Mouse (Mus musculus): ENCODE data around the gene 1700003H04Rik.

GRCm38 (mm10) chr3:124555092-124555491 lies 25.8 kb downstream of the 1700003H04Rik start:
- TF ChIP-seq POLR2A (IDR thresholded peaks at IDR 0.05; ENCODE audit: insufficient read length, low read depth) (no peak), USF1 (IDR thresholded peaks at IDR 0.05; ENCODE audit: low read depth) (no peak), REST (IDR thresholded peaks at IDR 0.05; ENCODE audit: insufficient read depth, insufficient read length) (no peak), TCF3 (IDR thresholded peaks at IDR 0.05; ENCODE audit: insufficient read length, low read depth) (no peak)

All from myocyte (in vitro differentiated cells).